Mouse (Mus musculus) bone marrow macrophage, adult 2 months (primary cell): ENCODE results near the gene Plcl2. TPM values are rescaled to one million over a fixed set of nuclear protein-coding genes. Genes with fewer than 3 reads are reported as not detected.
"Not testable (repeated sequence)": the region's sequence is repeated elsewhere in the genome, so short reads cannot be mapped to it uniquely, and the experiment has no call there.

ENCODE experiments used
- H3K27ac ChIP-seq: 2 replicates; pipeline ENCODE4 v1.5.1; 2012; ENCODE audit warnings: low read depth, low read length; ENCODE audit not compliant: insufficient read depth
- H3K4me1 ChIP-seq: 2 replicates; pipeline ENCODE4 v1.6.1; 2012; ENCODE audit warnings: low read length; ENCODE audit not compliant: control insufficient read depth, insufficient read depth
- H3K4me3 ChIP-seq: 2 replicates; pipeline ENCODE4 v1.5.1; 2012; ENCODE audit warnings: mild to moderate bottlenecking, low read length, moderate library complexity; ENCODE audit not compliant: insufficient read depth
- CTCF ChIP-seq: IDR thresholded peaks from 2 replicates; pipeline ENCODE4 v1.5.1; 2012; ENCODE audit warnings: low read depth, mild to moderate bottlenecking, low read length, moderate library complexity
- POLR2A ChIP-seq: IDR thresholded peaks from 2 replicates; pipeline ENCODE4 v1.6.1; 2012; ENCODE audit warnings: mild to moderate bottlenecking, low read depth, low read length, borderline replicate concordance
- polyA plus RNA-seq: library from polyadenylated mRNA; stranded (reverse); fragments of >200 nt; gene quantifications from 2 replicates; pipeline ENCODE4 v1.2.4, GENCODE M21; 2012; ENCODE audit not compliant: missing spikeins, insufficient read depth, insufficient read length

Plcl2 gene
- polyA plus RNA-seq, 1 experiment: 30.9 TPM

GRCm38 (mm10) chr17:50525821-50526220 is 16.6 kb downstream of the Plcl2 start:
- H3K4me3 ChIP-seq: no peak overlapping the region
- no peak overlapping the region for H3K27ac ChIP-seq
- H3K4me1 ChIP-seq: peaks cover 24% of the 10 kb centered on the region
- no peak for TF ChIP-seq CTCF
- TF ChIP-seq POLR2A: no peak

- H3K4me3 ChIP-seq: no peak overlapping the region
- TF ChIP-seq POLR2A (no peak), CTCF (no peak)
- H3K27ac ChIP-seq: peak overlapping the region; percentile 46
- H3K4me1 ChIP-seq: peaks cover 18% of the 10 kb centered on the region
These were observed 20.9 kb downstream of the Plcl2 start for GRCm38 (mm10) chr17:50530089-50530488.

GRCm38 (mm10) chr17:50534889-50535288 is 25.7 kb downstream of the Plcl2 start:
- not testable (repeated sequence) for H3K4me3 ChIP-seq, H3K4me1 ChIP-seq, H3K27ac ChIP-seq

- Histone ChIP-seq H3K4me1 (no peaks in the 10 kb centered on the region), H3K4me3 (no peak overlapping the region), H3K27ac (no peak overlapping the region)
- TF ChIP-seq CTCF (no peak), POLR2A (no peak)
These were observed 27.4 kb downstream of the Plcl2 start for GRCm38 (mm10) chr17:50536409-50537194.

- TF ChIP-seq POLR2A (no peak), CTCF (no peak)
These were observed 28.6 kb downstream of the Plcl2 start for GRCm38 (mm10) chr17:50537786-50538185.

GRCm38 (mm10) chr17:50544860-50545259 is 35.7 kb downstream of the Plcl2 start:
- no peak overlapping the region for H3K4me3 ChIP-seq
- H3K27ac ChIP-seq: no peak overlapping the region
- H3K4me1 ChIP-seq: no peaks in the 10 kb centered on the region
- no peak for TF ChIP-seq CTCF
- TF ChIP-seq POLR2A: no peak

More at GRCm38 (mm10) chr17:50537786-50538185, 28.6 kb downstream of the Plcl2 start:
- no peak overlapping the region for H3K27ac ChIP-seq
- no peaks in the 10 kb centered on the region for H3K4me1 ChIP-seq
- no peak overlapping the region for H3K4me3 ChIP-seq

- TF ChIP-seq POLR2A (no peak), CTCF (no peak)
- no peak overlapping the region for H3K27ac ChIP-seq
- no peak overlapping the region for H3K4me3 ChIP-seq
- H3K4me1 ChIP-seq: no peaks in the 10 kb centered on the region
These were observed 36.1 kb downstream of the Plcl2 start for GRCm38 (mm10) chr17:50545274-50545673.

- Histone ChIP-seq H3K4me3 (no peak overlapping the region), H3K4me1 (peaks cover 9% of the 10 kb centered on the region), H3K27ac (no peak overlapping the region)
- TF ChIP-seq POLR2A (no peak), CTCF (no peak)
These were observed 42.9 kb downstream of the Plcl2 start for GRCm38 (mm10) chr17:50552130-50552529.

GRCm38 (mm10) chr17:50557566-50558238 is 48.5 kb downstream of the Plcl2 start:
- Histone ChIP-seq H3K4me1 (peaks cover 17% of the 10 kb centered on the region), H3K27ac (no peak overlapping the region), H3K4me3 (no peak overlapping the region)
- no peak for TF ChIP-seq POLR2A
- no peak for TF ChIP-seq CTCF

- TF ChIP-seq POLR2A (no peak), CTCF (no peak)
- H3K4me1 ChIP-seq: peaks cover 17% of the 10 kb centered on the region
- H3K27ac ChIP-seq: no peak overlapping the region
- no peak overlapping the region for H3K4me3 ChIP-seq
These were observed 49.0 kb downstream of the Plcl2 start for GRCm38 (mm10) chr17:50558239-50558625.
